In genomic region chr16:52451786-52452476, GRCm38 (mm10) we compare ENCODE assay signal across 8 mouse cellular contexts. TPM values are rescaled to one million over a fixed set of nuclear protein-coding genes. Genes with fewer than 3 reads are reported as not detected.
A peak's percentile ranks its signal among the peaks of the same experiment; 100 is the strongest.
DNase-seq lines count a peak whose midpoint lies in the region; ATAC-seq and TF ChIP-seq lines count a peak whose summit lies in the region.

No protein-coding gene starts in this region.

- H3K79me2 ChIP-seq in heart, adult 2 months (replicated peaks; ENCODE audit: control insufficient read depth, insufficient read depth, low read length), result no peaks in the 10 kb centered on the region

- H3K27ac ChIP-seq in heart, adult 2 months, result no peak overlapping the region
- peak overlapping the region; percentile 64; the same call in 1 of the 2 replicates for H3K27ac ChIP-seq in hindbrain, embryonic 13.5 days
- H3K27ac ChIP-seq in liver, embryonic 11.5 days (ENCODE audit: low read depth, low read length), result 0 out of 2 replicates have a peak overlapping the region, but pooled peaks have one; percentile 32
- H3K27ac ChIP-seq in neural tube, embryonic 13.5 days (replicated peaks), result peak overlapping the region; percentile 71

- TF ChIP-seq POLR2A in heart, adult 2 months (IDR thresholded peaks at IDR 0.05; ENCODE audit: insufficient read depth, low read depth, low read length), result no peak

- H3K4me2 ChIP-seq in hindbrain, embryonic 13.5 days, result peak overlapping the region; percentile 84
- peak overlapping the region; percentile 83 for H3K4me2 ChIP-seq in liver, embryonic 11.5 days
- H3K4me2 ChIP-seq in neural tube, embryonic 13.5 days, result peak overlapping the region; percentile 72

- H3K36me3 ChIP-seq in heart, adult 2 months (ENCODE audit: control insufficient read depth, insufficient read depth, low read length), result no peaks in the 10 kb centered on the region
- no peaks in the 10 kb centered on the region for H3K36me3 ChIP-seq in hindbrain, embryonic 13.5 days
- H3K36me3 ChIP-seq in liver, embryonic 11.5 days (ENCODE audit: control insufficient read depth, insufficient read depth, low read length), result no peaks in the 10 kb centered on the region
- H3K36me3 ChIP-seq in neural tube, embryonic 13.5 days, result no peaks in the 10 kb centered on the region

- H3K4me3 ChIP-seq in heart, adult 2 months, result peak overlapping the region; percentile 75
- H3K4me3 ChIP-seq in hindbrain, embryonic 13.5 days, result peak overlapping the region; percentile 59
- H3K4me3 ChIP-seq in liver, embryonic 11.5 days (ENCODE audit: low read depth, low read length), result peak overlapping the region; percentile 66
- peak overlapping the region; percentile 65 for H3K4me3 ChIP-seq in neural tube, embryonic 13.5 days

- H3K4me1 ChIP-seq in heart, adult 2 months (ENCODE audit: control insufficient read depth, insufficient read depth, low read length), result no peaks in the 10 kb centered on the region
- H3K4me1 ChIP-seq in hindbrain, embryonic 13.5 days (replicated peaks), result peaks cover 38% of the 10 kb centered on the region
- no peaks in the 10 kb centered on the region; the same call in 1 of the 2 replicates for H3K4me1 ChIP-seq in liver, embryonic 11.5 days (replicated peaks; ENCODE audit: control insufficient read depth, insufficient read depth, low read length)
- H3K4me1 ChIP-seq in neural tube, embryonic 13.5 days (replicated peaks), result peaks cover 45% of the 10 kb centered on the region

- no peak for ATAC-seq in hindbrain, embryonic 13.5 days (ENCODE audit: low FRiP score)
- ATAC-seq in liver, embryonic 11.5 days (replicated peaks; ENCODE audit: low FRiP score), result peak; percentile 12; the same call in 1 of the 2 replicates
- ATAC-seq in neural tube, embryonic 13.5 days (ENCODE audit: low read depth), result peak; percentile 9; the same call in 1 of the 2 replicates
- no peak for ATAC-seq in megakaryocyte progenitor cell, adult 5-6 weeks (replicated peaks; ENCODE audit: poor library complexity)

- TF ChIP-seq CTCF in heart, adult 2 months (IDR thresholded peaks at IDR 0.05), result no peak

- H3K9ac ChIP-seq in heart, adult 2 months (ENCODE audit: low read depth, low read length), result peak overlapping the region; percentile 29; the same call in 1 of the 2 replicates
- peak overlapping the region; percentile 77 for H3K9ac ChIP-seq in hindbrain, embryonic 13.5 days
- H3K9ac ChIP-seq in liver, embryonic 11.5 days (ENCODE audit: low read depth, low read length), result peak overlapping the region; percentile 56
- peak overlapping the region; percentile 69 for H3K9ac ChIP-seq in neural tube, embryonic 13.5 days

- intact Hi-C loops in heart, adult 2 months (cut with DNase I), result loop anchor here (5.0 kb wide), 2 partner anchors 140 to 815 kb away; no protein-coding TSS in a partner anchor

- no peaks in the 10 kb centered on the region for H3K9me3 ChIP-seq in hindbrain, embryonic 13.5 days
- no peaks in the 10 kb centered on the region for H3K9me3 ChIP-seq in liver, embryonic 11.5 days (ENCODE audit: control insufficient read depth, low read length)
- no peaks in the 10 kb centered on the region for H3K9me3 ChIP-seq in neural tube, embryonic 13.5 days

- H3K27me3 ChIP-seq in heart, adult 2 months (ENCODE audit: control insufficient read depth, insufficient read depth, low read length), result no peaks in the 10 kb centered on the region
- peaks cover 6% of the 10 kb centered on the region; the same call in 1 of the 2 replicates for H3K27me3 ChIP-seq in hindbrain, embryonic 13.5 days
- H3K27me3 ChIP-seq in liver, embryonic 11.5 days (replicated peaks; ENCODE audit: control insufficient read depth, insufficient read depth, low read length), result peaks cover 34% of the 10 kb centered on the region
- H3K27me3 ChIP-seq in neural tube, embryonic 13.5 days, result 0 out of 2 replicates have a peak, but pooled peaks cover 7% of the 10 kb centered on the region

- no peak for TF ChIP-seq EP300 in heart, adult 2 months (IDR thresholded peaks at IDR 0.05; ENCODE audit: insufficient read depth, low read depth, low read length)

- under 1% methylated on average over 23 of the region's 23 CpGs for WGBS in heart, adult 2 months
- WGBS in hindbrain, embryonic 13.5 days, result under 1% methylated on average over 23 of the region's 23 CpGs
- WGBS in liver, embryonic 11.5 days, result under 1% methylated on average over 23 of the region's 23 CpGs
- WGBS in neural tube, embryonic 13.5 days, result under 1% methylated on average over 23 of the region's 23 CpGs

- DNase-seq in heart, adult 2 months, result peak; percentile 18 to 35
- no peak for DNase-seq in heart, adult 8-10 months (ENCODE audit: low spot score)
- DNase-seq in CD4-positive, CD25-positive, alpha-beta regulatory T cell, adult 2 months (ENCODE audit: low read depth, low spot score), result peak; percentile 48
- DNase-seq in embryo, embryonic 9.5 days (ENCODE audit: extremely low spot score), result peak; percentile 23
- DNase-seq in liver, embryonic 11.5 days (ENCODE audit: low spot score), result no peak

RNA-seq across cellular contexts. Expression of gene Alcam, which starts 1.9 kb away (rescaled TPM):
- total RNA-seq in heart, adult 2 months (2021), result 1 to 10 TPM; 2.4 to 3.5 TPM
- polyA plus RNA-seq in heart, adult 2 months (2012; rRNA removed), result 1.4 and 1.5 TPM in 2 replicates
- total RNA-seq in heart, adult 8-10 months (2022), result 1 to 10 TPM; 2.2 to 3.1 (median 2.8) TPM
- 18.6 and 23.0 TPM in 2 replicates for polyA plus RNA-seq in hindbrain, embryonic 13.5 days (2015; fragmentation: Nextera tagmentation; extraction: Ambion mirVana)
- 27.5 and 32.8 TPM in 2 replicates for polyA plus RNA-seq in liver, embryonic 11.5 days (2014; fragmentation: Nextera tagmentation; extraction: Ambion mirVana)
- polyA plus RNA-seq in neural tube, embryonic 13.5 days (2015; fragmentation: Nextera tagmentation; extraction: Ambion mirVana), result 22.1 and 22.4 TPM in 2 replicates
- 26.3 and 28.2 TPM in 2 replicates for total RNA-seq in megakaryocyte progenitor cell, adult 5-6 weeks (2015)
- total RNA-seq in megakaryocyte progenitor cell, adult 5-6 weeks (2017), result 34.3 and 34.4 TPM in 2 replicates

Comparison
In these comparisons a context has a peak if more than half of its experiments do, and no peak if none do; other contexts are left out.
1. DNase-seq: peak in heart, adult 2 months (2 of 2), CD4-positive, CD25-positive, alpha-beta regulatory T cell, adult 2 months (single experiment) and embryo, embryonic 9.5 days (single experiment); none in heart, adult 8-10 months (single experiment) and liver, embryonic 11.5 days (single experiment).
2. ATAC-seq: peak in liver, embryonic 11.5 days (single experiment) and neural tube, embryonic 13.5 days (single experiment); none in hindbrain, embryonic 13.5 days (single experiment) and megakaryocyte progenitor cell, adult 5-6 weeks (single experiment).
3. Peak in every context shown above with its lines, with median percentiles within 50 percentile points of each other: H3K4me3 ChIP-seq, H3K9ac ChIP-seq and H3K4me2 ChIP-seq.